Mouse (Mus musculus): Measurements from ENCODE around the gene Sfrp2. TPM values are rescaled to one million over a fixed set of nuclear protein-coding genes. Genes with fewer than 3 reads are reported as not detected.

Sfrp2 gene
- total RNA-seq (2021): 1 to 10 TPM; 1.9 to 2.5 TPM

GRCm38 (mm10) chr3:83765871-83766725, at the start of gene Sfrp2:
Gene Sfrp2, plus strand, starts transcription at chr3:83766321.
- peak; percentile 13 to 27 for DNase-seq (ENCODE audit: low spot score in 2 of 2)
- intact Hi-C loops (cut with DNase I): no loop called here

- intact Hi-C loops (cut with DNase I): no loop called here
- no peak for DNase-seq (ENCODE audit: low spot score in 2 of 2)
These were observed 48.4 kb upstream of the Sfrp2 start for GRCm38 (mm10) chr3:83717643-83718231.

- DNase-seq (ENCODE audit: low spot score in 2 of 2): no peak
- intact Hi-C loops (cut with DNase I): no loop called here
These were observed 47.5 kb upstream of the Sfrp2 start for GRCm38 (mm10) chr3:83718662-83719061.

GRCm38 (mm10) chr3:83728223-83728622, 37.9 kb upstream of the Sfrp2 start:
- intact Hi-C loops (cut with DNase I): no loop called here
- DNase-seq (ENCODE audit: low spot score in 2 of 2): no peak

GRCm38 (mm10) chr3:83728675-83729390, 37.3 kb upstream of the Sfrp2 start:
- DNase-seq (ENCODE audit: low spot score in 2 of 2): no peak
- intact Hi-C loops (cut with DNase I): no loop called here

GRCm38 (mm10) chr3:83733985-83734384, 32.1 kb upstream of the Sfrp2 start:
- intact Hi-C loops (cut with DNase I): no loop called here
- DNase-seq (ENCODE audit: low spot score in 2 of 2): no peak

- DNase-seq (ENCODE audit: low spot score in 2 of 2): no peak
- intact Hi-C loops (cut with DNase I): no loop called here
These were observed 29.1 kb upstream of the Sfrp2 start for GRCm38 (mm10) chr3:83736980-83737379.

- no peak for DNase-seq (ENCODE audit: low spot score in 2 of 2)
- intact Hi-C loops (cut with DNase I): no loop called here
These were observed 25.9 kb upstream of the Sfrp2 start for GRCm38 (mm10) chr3:83740246-83740645.

- intact Hi-C loops (cut with DNase I): no loop called here
These were observed 18.8 kb upstream of the Sfrp2 start for GRCm38 (mm10) chr3:83747276-83747675.

GRCm38 (mm10) chr3:83747895-83748294, 18.2 kb upstream of the Sfrp2 start:
- intact Hi-C loops (cut with DNase I): no loop called here
- DNase-seq (ENCODE audit: low spot score in 2 of 2): no peak

More at GRCm38 (mm10) chr3:83747276-83747675, 18.8 kb upstream of the Sfrp2 start:
- DNase-seq (ENCODE audit: low spot score in 2 of 2): no peak

GRCm38 (mm10) chr3:83751625-83752024, 14.5 kb upstream of the Sfrp2 start:
- intact Hi-C loops (cut with DNase I): no loop called here

GRCm38 (mm10) chr3:83752196-83752595, 13.9 kb upstream of the Sfrp2 start:
- intact Hi-C loops (cut with DNase I): no loop called here
- no peak for DNase-seq (ENCODE audit: low spot score in 2 of 2)

More at GRCm38 (mm10) chr3:83751625-83752024, 14.5 kb upstream of the Sfrp2 start:
- no peak for DNase-seq (ENCODE audit: low spot score in 2 of 2)

GRCm38 (mm10) chr3:83755043-83755635, 11.0 kb upstream of the Sfrp2 start:
- DNase-seq (ENCODE audit: low spot score in 2 of 2): no peak
- intact Hi-C loops (cut with DNase I): no loop called here

GRCm38 (mm10) chr3:83755666-83756065, 10.5 kb upstream of the Sfrp2 start:
- DNase-seq (ENCODE audit: low spot score in 2 of 2): no peak
- intact Hi-C loops (cut with DNase I): no loop called here

- DNase-seq (ENCODE audit: low spot score in 2 of 2): no peak
- intact Hi-C loops (cut with DNase I): loop anchor here (5.0 kb wide), 1 partner anchor 475 kb away; no protein-coding TSS in a partner anchor
These were observed 3.8 kb upstream of the Sfrp2 start for GRCm38 (mm10) chr3:83762361-83762760.

GRCm38 (mm10) chr3:83763551-83764548, 2.3 kb upstream of the Sfrp2 start:
- intact Hi-C loops (cut with DNase I): loop anchor here (5.0 kb wide), 1 partner anchor 477 kb away; no protein-coding TSS in a partner anchor
- DNase-seq (ENCODE audit: low spot score in 2 of 2): peak; percentile 50 to 68

- intact Hi-C loops (cut with DNase I): no loop called here
- no peak for DNase-seq (ENCODE audit: low spot score in 2 of 2)
These were observed 577 bp downstream of the Sfrp2 start for GRCm38 (mm10) chr3:83766726-83767070.

GRCm38 (mm10) chr3:83767121-83767520, 1.0 kb downstream of the Sfrp2 start:
- intact Hi-C loops (cut with DNase I): no loop called here

More at GRCm38 (mm10) chr3:83767121-83767520, 1.0 kb downstream of the Sfrp2 start:
- no peak for DNase-seq (ENCODE audit: low spot score in 2 of 2)
